Mouse (Mus musculus) CH12.LX (cell line): Measurements from ENCODE around the gene Stk10. TPM values are rescaled to one million over a fixed set of nuclear protein-coding genes. Genes with fewer than 3 reads are reported as not detected.

Experiments
- DNase-seq: peaks from one replicate; pipeline ENCODE4 v3.0.0-alpha.2; 2013; ENCODE audit errors: extremely low read depth
- H3K27ac ChIP-seq: 2 replicates; pipeline ENCODE4 v1.5.1; 2012; ENCODE audit warnings: low read depth, mild to moderate bottlenecking, control low read depth, moderate library complexity; ENCODE audit not compliant: insufficient read depth
- H3K27me3 ChIP-seq: replicated peaks from 2 replicates; pipeline ENCODE3; 2012; ENCODE audit warnings: inconsistent platforms
- H3K36me3 ChIP-seq, 2 experiments: replicated peaks in 1 of 2; 2 replicates each; pipeline versions ENCODE3 to v1.6.1; 2012; ENCODE audit warnings: inconsistent platforms in 1 of 2, low read length in 1 of 2, mild to moderate bottlenecking in 1 of 2, mixed read lengths in 1 of 2, moderate library complexity in 1 of 2; ENCODE audit not compliant: control insufficient read depth in 1 of 2, insufficient read depth in 1 of 2
- H3K4me1 ChIP-seq, 2 experiments: 2 replicates each; pipeline ENCODE4 v1.6.1; 2012; ENCODE audit warnings: inconsistent platforms in 1 of 2, moderate library complexity in 1 of 2; ENCODE audit not compliant: insufficient read depth in 2 of 2, control insufficient read depth in 1 of 2
- H3K4me2 ChIP-seq: 2 replicates; pipeline ENCODE4 v1.6.1; 2012; ENCODE audit warnings: low read depth, mild to moderate bottlenecking, control low read depth; ENCODE audit not compliant: poor library complexity, insufficient read depth, severe bottlenecking
- H3K4me3 ChIP-seq, 3 experiments: fragments of 150-350 bp in 1 of 3; sonication (generic) in 1 of 3; replicated peaks in 1 of 3; 2 replicates each; pipeline versions ENCODE3 to v1.5.1; 2011 to 2012; ENCODE audit warnings: low read depth in 2 of 3, low read length in 2 of 3, mild to moderate bottlenecking in 2 of 3, moderate library complexity in 2 of 3, control low read depth in 1 of 3, improper control_type of control experiment in 1 of 3, inconsistent platforms in 1 of 3, mixed read lengths in 1 of 3; ENCODE audit not compliant: poor library complexity in 1 of 3
- H3K79me2 ChIP-seq: replicated peaks from 2 replicates; pipeline ENCODE4 v1.6.1; 2012; ENCODE audit warnings: mild to moderate bottlenecking, moderate library complexity; ENCODE audit not compliant: control insufficient read depth, poor library complexity, insufficient read depth, severe bottlenecking; ENCODE audit errors: extremely low read depth
- H3K9ac ChIP-seq: 2 replicates; pipeline ENCODE4 v1.6.1; 2012; ENCODE audit warnings: low read depth, mild to moderate bottlenecking, control low read depth, moderate library complexity; ENCODE audit not compliant: insufficient read depth
- H3K9me3 ChIP-seq: replicated peaks from 2 replicates; pipeline ENCODE3; 2012; ENCODE audit warnings: low read length, inconsistent platforms, mixed read lengths
- CHD2 ChIP-seq: IDR thresholded peaks from 2 replicates; pipeline ENCODE4 v1.6.1; 2011; ENCODE audit warnings: low read length, improper control_type of control experiment
- CTCF ChIP-seq, 2 experiments: IDR thresholded peaks in 1 of 2; conservative IDR thresholded peaks in 1 of 2; 2 replicates each; pipeline ENCODE4 v1.5.1; 2011 to 2012; ENCODE audit warnings: low read depth in 2 of 2, low read length in 2 of 2, improper control_type of control experiment in 1 of 2, inconsistent platforms in 1 of 2, mild to moderate bottlenecking in 1 of 2, moderate library complexity in 1 of 2
- ELF1 ChIP-seq: IDR thresholded peaks from 2 replicates; pipeline ENCODE4 v1.6.1; 2014; ENCODE audit warnings: low read depth, mild to moderate bottlenecking, inconsistent platforms, low read length, improper control_type of control experiment
- EP300 ChIP-seq: IDR thresholded peaks from 2 replicates; pipeline ENCODE4 v1.6.1; 2011; ENCODE audit warnings: low read length, improper control_type of control experiment
- ETS1 ChIP-seq: conservative IDR thresholded peaks from 2 replicates; pipeline ENCODE4 v1.6.1; 2012; ENCODE audit warnings: low read depth, mild to moderate bottlenecking, inconsistent platforms, low read length, improper control_type of control experiment, moderate library complexity
- HCFC1 ChIP-seq: IDR thresholded peaks from 2 replicates; pipeline ENCODE4 v1.6.1; 2012; ENCODE audit warnings: low read depth, mild to moderate bottlenecking, inconsistent platforms, low read length, improper control_type of control experiment
- JUN ChIP-seq: IDR thresholded peaks from 2 replicates; pipeline ENCODE4 v1.6.1; 2011; ENCODE audit warnings: low read depth, mild to moderate bottlenecking, low read length, improper control_type of control experiment, moderate library complexity; ENCODE audit not compliant: insufficient read depth
- JUND ChIP-seq: conservative IDR thresholded peaks from 2 replicates; pipeline ENCODE4 v1.6.1; 2011; ENCODE audit warnings: low read depth, low read length, improper control_type of control experiment
- MAFK ChIP-seq: IDR thresholded peaks from 2 replicates; pipeline ENCODE4 v1.6.1; 2011; ENCODE audit warnings: low read length, improper control_type of control experiment; ENCODE audit not compliant: insufficient replicate concordance
- MAZ ChIP-seq: IDR thresholded peaks from 2 replicates; pipeline ENCODE4 v1.6.1; 2012; ENCODE audit warnings: low read depth, mild to moderate bottlenecking, inconsistent platforms, low read length, improper control_type of control experiment, moderate library complexity
- MXI1 ChIP-seq: IDR thresholded peaks from 2 replicates; pipeline ENCODE4 v1.6.1; 2011; ENCODE audit warnings: mild to moderate bottlenecking, low read depth, low read length, improper control_type of control experiment
- NELFE ChIP-seq: IDR thresholded peaks from 2 replicates; pipeline ENCODE4 v1.6.1; 2011; ENCODE audit warnings: low read depth, low read length, improper control_type of control experiment
- PAX5 ChIP-seq: IDR thresholded peaks from 2 replicates; pipeline ENCODE4 v1.6.1; 2012; ENCODE audit warnings: low read length, inconsistent platforms, mixed read lengths
- POLR2AphosphoS2 ChIP-seq: IDR thresholded peaks from 2 replicates; pipeline ENCODE4 v1.6.1; 2011; ENCODE audit warnings: low read depth, low read length, improper control_type of control experiment
- TBP ChIP-seq: conservative IDR thresholded peaks from 2 replicates; pipeline ENCODE4 v1.6.1; 2011; ENCODE audit warnings: low read depth, low read length, improper control_type of control experiment
- UBTF ChIP-seq: IDR thresholded peaks from 2 replicates; pipeline ENCODE4 v1.6.1; 2012; ENCODE audit warnings: low read depth, mild to moderate bottlenecking, inconsistent platforms, low read length, improper control_type of control experiment, moderate library complexity
- USF1 ChIP-seq: IDR thresholded peaks from 2 replicates; pipeline ENCODE4 v1.6.1; 2014; ENCODE audit warnings: low read depth, mild to moderate bottlenecking, inconsistent platforms, low read length, improper control_type of control experiment
- ZMIZ1 ChIP-seq: IDR thresholded peaks from 2 replicates; pipeline ENCODE4 v1.6.1; 2012; ENCODE audit warnings: low read depth, mild to moderate bottlenecking, inconsistent platforms, low read length, improper control_type of control experiment
- dilution Hi-C: fragments of 300-500 bp; cut with MboI; formaldehyde crosslinking; loops from 2 replicates; pipeline ENCODE4 v1.14.3; 2020; ENCODE audit warnings: low sequenced_read_pairs; ENCODE audit not compliant: extremely low pct_unique_long_range_greater_than_20kb, extremely low pct_ligation_motif_present
- in situ Hi-C: fragments of 300-500 bp; cut with MboI; formaldehyde crosslinking; loops from 3 replicates; pipeline ENCODE4 v1.14.3; 2019; ENCODE audit warnings: low sequenced_read_pairs, low pct_ligation_motif_present, low pct_unique_long_range_greater_than_20kb, mixed read lengths
- polyA plus RNA-seq: library from polyadenylated mRNA; unstranded; fragments of >175 nt; gene quantifications from 2 replicates; pipeline ENCODE4 v1.2.1, GENCODE M21; 2012; ENCODE audit warnings: low read depth; ENCODE audit not compliant: insufficient read length
- total RNA-seq, 2 experiments: library from RNA; depleted of rRNA; stranded (reverse); fragments of 300-350 nt in 1 of 2; fragments of >200 nt in 1 of 2; gene quantifications; 2 replicates each; pipeline ENCODE4 v1.2.3; 2012 to 2014

The Stk10 gene
- total and polyA plus RNA-seq, 3 experiments: 20.0 to 40.3 (median 23.2) TPM

DNA sequence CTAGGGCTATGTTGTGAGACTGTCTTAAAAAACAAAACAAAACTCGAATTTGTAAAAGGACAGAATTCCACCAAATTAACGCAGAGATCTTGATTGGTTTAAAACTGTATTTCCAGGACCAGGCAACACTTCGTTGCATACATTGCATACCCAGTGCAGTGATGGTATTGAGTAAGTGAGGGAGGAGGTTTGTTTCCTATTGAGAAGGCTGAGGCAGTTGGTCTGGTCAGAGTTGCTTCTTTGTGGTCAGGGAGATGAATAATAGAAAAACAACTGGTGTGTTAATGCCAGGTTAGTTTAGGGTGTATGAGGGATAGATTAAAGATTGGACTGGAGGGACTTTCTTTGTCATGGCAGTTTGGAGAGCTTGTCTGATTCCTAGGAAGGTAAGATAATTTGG is 132.5 kb downstream of the Stk10 start:
- in situ Hi-C loops: no loop called here
- Histone ChIP-seq H3K79me2 (peaks cover 65% of the 10 kb centered on the region), H3K4me3 (no peak overlapping the region), H3K9me3 (no peaks in the 10 kb centered on the region), H3K4me2 (no peak overlapping the region), H3K36me3 (peaks cover 3 to 60% of the 10 kb centered on the region in 2 experiments), H3K27ac (no peak overlapping the region), H3K9ac (no peak overlapping the region)
- TF ChIP-seq CTCF (conservative IDR thresholded peaks at IDR 0.05 in 1 of 2, IDR thresholded peaks at IDR 0.05 in 1 of 2; ENCODE audit: low read depth in 2 of 2, low read length in 2 of 2) (no peak), TBP (no peak), CHD2 (no peak), NELFE (no peak), JUND (no peak), USF1 (no peak)
- TF ChIP-seq, all 38 proteins: peak for 0
- Histone ChIP-seq H3K4me1 (peaks cover 0 to 46% of the 10 kb centered on the region in 2 experiments; a peak in 2 of 4 replicates), H3K27me3 (no peaks in the 10 kb centered on the region)
- no peak for DNase-seq
- dilution Hi-C loops: no loop called here

DNA sequence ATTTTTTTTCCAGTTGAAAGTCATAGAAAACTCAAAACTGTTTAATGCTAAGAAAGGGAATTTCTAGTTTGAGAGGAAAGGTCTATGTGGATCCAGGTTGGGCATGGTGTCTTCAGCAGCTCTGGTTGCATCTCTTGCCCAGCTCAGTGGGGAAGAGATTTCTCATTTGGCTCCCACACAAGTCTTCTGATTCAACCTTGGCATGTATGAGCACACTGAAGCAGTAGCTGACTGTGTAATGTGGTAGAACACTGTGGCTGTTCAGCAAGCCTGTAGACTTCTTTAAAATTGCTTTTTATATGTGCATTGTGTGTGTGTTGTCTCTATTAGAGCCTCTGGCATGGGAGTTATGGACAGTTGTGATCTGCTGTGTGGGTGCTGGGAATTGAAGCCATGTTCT is 133.9 kb downstream of the Stk10 start:
- dilution Hi-C loops (no loop called here), in situ Hi-C loops (no loop called here)
- H3K4me3 ChIP-seq: no peak overlapping the region
- H3K4me1 ChIP-seq: peaks cover 6 to 58% of the 10 kb centered on the region in 2 experiments
- no peaks in the 10 kb centered on the region for H3K27me3 ChIP-seq
- H3K9me3 ChIP-seq: no peaks in the 10 kb centered on the region
- TF ChIP-seq CTCF (conservative IDR thresholded peaks at IDR 0.05 in 1 of 2, IDR thresholded peaks at IDR 0.05 in 1 of 2; ENCODE audit: low read depth in 2 of 2, low read length in 2 of 2) (no peak), MAFK (no peak), ZMIZ1 (no peak), UBTF (no peak), PAX5 (no peak), MXI1 (no peak), POLR2AphosphoS2 (no peak), MAZ (no peak), HCFC1 (no peak)
- H3K79me2 ChIP-seq: peaks cover 64% of the 10 kb centered on the region
- no peak for DNase-seq
- H3K36me3 ChIP-seq: peaks cover 3 to 58% of the 10 kb centered on the region in 2 experiments
- no peak overlapping the region for H3K27ac ChIP-seq
- no peak overlapping the region for H3K9ac ChIP-seq
- no peak overlapping the region for H3K4me2 ChIP-seq

DNA sequence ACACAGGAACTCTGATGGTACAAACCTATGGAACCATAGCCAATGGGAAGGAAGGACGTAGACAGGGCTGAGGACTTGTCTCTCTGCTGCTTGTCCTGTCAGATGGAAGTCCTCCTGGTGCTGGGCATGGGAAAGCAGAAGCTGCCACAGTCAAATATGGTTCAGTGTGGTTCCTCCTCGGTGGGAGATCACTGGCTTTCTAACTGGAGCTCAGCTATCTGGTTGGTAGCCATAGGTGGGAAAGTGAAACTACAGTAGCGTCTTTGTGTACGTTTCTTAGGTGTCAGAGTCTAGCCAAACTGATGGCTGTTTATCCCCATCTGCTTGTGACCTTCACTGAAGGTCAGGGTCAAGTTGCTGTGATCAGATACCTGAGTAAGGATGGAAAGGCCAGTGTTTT is 138.4 kb downstream of the Stk10 start:
- H3K9me3 ChIP-seq: no peaks in the 10 kb centered on the region
- H3K4me2 ChIP-seq: no peak overlapping the region
- DNase-seq: no peak
- no peaks in the 10 kb centered on the region for H3K27me3 ChIP-seq
- peaks cover 3 to 49% of the 10 kb centered on the region in 2 experiments for H3K36me3 ChIP-seq
- H3K27ac ChIP-seq: no peak overlapping the region
- no peak overlapping the region for H3K4me3 ChIP-seq
- TF ChIP-seq EP300 (no peak), ELF1 (no peak), JUN (no peak), ETS1 (no peak)
- peaks cover 76% of the 10 kb centered on the region for H3K79me2 ChIP-seq
- H3K4me1 ChIP-seq: peaks cover 10 to 53% of the 10 kb centered on the region in 2 experiments
- in situ Hi-C loops (no loop called here), dilution Hi-C loops (no loop called here)
- H3K9ac ChIP-seq: no peak overlapping the region
